Mouse (Mus musculus): ENCODE measurements around the gene Rnf227.
"Not testable (repeated sequence)": the region's sequence is repeated elsewhere in the genome, so short reads cannot be mapped to it uniquely, and the experiment has no call there.

The Rnf227 gene
- long read RNA-seq, experiment 1, partial matches to known transcripts, result 0 of 3 reads
- long read RNA-seq, experiment 1, other reads (novel, unspliced or antisense), result 1 of 3 reads
- long read RNA-seq, experiment 2, transcript Rnf227-201 (2 exons, 2,081 nt), result major isoform, 11 of 12 reads
- long read RNA-seq, experiment 2, partial matches to known transcripts, result 0 of 12 reads
- long read RNA-seq, experiment 2, other reads (novel, unspliced or antisense), result 1 of 12 reads

DNA sequence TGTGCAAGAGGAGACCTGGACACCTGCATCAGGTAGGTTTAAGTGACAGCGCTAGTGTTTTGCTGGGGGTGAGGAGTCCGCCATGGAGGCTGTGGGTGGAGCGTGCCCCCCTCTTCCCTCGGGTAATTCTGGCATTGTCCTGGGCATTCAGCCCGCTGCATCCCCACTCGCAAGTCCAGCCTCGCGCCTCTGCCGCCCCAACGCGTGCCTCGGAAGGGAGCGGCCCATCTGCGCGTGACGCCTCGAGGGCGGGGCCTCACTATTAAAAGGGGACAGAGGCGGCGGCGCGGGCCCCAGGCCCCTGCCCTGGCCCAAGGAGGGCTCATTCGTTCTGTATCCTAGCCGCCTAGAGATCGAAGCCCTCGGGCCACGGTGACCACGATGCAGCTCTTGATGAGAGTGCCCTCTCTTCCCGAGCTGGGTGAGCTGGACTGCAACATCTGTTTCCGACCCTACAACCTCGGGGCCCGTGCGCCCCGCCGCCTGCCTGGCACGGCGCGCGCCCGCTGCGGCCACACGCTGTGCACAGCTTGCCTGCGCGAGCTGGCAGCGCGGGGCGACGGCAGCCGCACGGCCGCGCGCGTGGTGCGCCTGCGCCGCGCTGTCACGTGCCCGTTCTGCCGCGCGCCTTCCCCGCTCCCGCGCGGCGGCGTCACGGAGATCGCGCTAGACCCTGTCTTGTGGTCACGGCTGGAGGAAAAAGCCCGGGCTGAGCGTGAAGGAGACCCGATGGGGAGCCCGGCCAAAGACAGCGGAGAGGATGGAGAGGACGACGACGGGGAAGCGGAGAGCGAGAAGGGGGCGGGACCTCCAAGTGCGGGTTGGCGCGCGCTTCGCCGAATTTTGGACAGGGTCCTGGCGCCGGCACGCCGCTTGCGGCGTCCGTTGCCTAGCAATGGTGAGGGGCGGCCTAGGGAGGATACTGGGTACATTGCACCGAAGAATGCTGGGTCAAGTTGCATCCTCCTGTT lies at the start of gene Rnf227:
Gene Rnf227 (plus strand): TSS at position 301 of the 971 bp plus-strand sequence.
- intact Hi-C loops (cut with DNase I), result no loop called here

DNA sequence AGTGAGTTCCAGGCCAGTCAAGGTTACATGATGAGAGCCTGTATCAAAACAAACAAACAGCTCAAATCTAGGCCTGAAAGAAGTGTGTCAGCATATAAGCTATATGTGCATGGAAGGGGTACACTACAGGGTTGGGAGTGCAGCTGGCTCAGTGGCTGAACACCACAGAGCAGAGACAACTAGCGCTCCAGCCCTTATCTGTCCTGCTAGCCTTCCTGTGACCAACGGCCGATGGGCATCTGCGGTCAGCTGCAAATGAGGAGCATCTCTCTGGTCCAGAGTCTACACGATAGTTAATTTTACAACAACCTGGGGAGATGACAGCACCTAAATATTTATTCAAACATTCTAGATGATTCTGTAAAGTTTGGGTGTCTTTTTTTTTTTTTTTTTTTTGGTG lies 49.1 kb upstream of the Rnf227 start:
- intact Hi-C loops (cut with DNase I), result no loop called here

DNA sequence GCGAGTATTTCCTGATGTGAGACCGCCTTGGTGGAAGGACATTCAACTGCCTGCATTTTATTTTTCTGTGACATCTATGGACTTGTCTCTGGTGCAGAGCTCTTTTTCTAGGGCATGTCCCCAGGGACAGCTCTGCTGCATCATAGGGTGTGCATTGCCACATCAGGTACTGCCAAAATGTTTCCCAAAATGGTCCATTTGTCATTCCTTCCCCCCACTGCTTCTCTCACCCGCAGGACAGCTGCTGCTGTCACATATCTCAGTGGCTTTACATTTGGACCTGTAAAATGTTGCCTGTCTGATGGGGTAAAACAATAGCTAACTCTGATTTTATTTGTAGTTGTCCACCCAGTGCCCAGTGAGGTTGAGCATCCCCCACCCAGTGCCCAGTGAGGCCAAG lies 45.0 kb upstream of the Rnf227 start:
- intact Hi-C loops (cut with DNase I), result no loop called here

DNA sequence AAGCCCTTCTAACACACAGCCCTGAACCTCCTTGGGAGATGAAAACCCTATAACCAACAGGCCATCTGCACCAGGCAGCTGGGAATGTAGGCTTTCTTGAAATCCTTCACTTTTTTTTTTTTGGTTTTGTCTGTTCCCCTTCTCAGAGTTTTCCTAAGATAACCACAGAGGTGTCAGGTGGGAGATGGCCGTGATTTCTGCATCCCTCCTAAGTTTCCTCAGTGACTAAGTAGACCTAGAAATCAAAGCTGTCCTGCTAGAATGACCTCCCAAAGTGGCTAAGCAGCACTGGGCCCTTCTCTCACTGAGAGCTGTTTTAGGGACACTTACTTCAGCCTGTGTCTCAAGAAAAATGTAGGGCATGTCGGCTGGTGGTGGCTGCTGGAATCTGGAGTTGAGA lies 42.5 kb upstream of the Rnf227 start:
- intact Hi-C loops (cut with DNase I), result no loop called here

DNA sequence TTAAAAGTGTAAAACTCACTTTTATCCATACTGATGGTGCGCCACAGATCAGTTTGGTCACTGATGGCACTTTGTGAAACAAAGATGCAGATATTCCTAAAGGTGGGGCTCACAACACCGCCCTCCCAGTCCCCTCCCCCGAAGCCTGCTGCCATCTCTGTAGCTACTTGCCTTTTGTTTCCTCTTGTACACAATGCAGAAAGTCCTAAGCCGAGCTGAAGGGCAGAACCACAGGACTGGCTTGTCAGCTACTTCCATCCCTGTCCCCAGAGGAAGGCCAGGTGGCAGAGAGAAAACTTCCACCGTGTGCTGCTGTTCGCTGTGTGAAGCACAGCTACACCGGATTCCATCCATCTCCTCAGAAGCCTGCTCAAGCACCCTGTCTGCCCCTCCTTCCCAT lies 42.0 kb upstream of the Rnf227 start:
- intact Hi-C loops (cut with DNase I), result no loop called here

DNA sequence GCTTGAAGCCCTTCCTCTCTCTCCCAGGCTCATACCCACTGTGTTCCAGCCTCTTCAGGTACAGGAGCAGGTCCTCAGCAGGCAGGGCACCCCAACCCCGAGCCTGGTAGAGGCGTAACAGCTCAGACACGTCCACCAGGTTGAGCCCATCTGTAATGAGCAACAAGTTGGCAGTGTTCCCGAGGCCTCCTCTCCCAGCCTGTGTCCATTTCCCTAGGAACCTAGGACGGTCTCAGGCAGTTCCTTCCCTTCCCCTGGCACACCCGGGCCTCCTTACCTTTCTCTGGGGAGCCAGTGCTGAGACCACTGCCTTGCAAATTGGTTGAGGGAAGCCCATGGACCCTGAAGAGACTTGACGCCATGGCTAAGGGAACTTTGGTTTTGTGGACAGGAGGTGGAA lies 37.4 kb upstream of the Rnf227 start:
- intact Hi-C loops (cut with DNase I), result no loop called here

DNA sequence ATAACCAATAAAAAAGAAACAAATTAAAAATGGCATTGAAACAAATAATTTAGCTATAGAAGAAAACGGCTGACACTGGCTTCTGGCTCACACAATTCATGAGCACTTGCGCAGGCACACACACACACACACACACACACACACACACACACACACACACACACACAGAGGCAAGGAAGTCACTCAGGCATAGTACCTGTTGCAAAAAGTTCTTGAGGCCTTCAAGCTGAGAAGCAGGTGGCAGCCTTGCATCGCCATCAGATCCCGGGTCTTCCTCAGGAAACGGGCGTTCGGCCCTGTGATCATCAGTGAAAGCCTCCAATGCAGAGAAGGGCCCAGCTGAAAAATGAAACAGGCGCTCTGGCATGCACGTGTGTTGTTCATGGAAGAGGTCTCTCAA lies 35.0 kb upstream of the Rnf227 start:
- intact Hi-C loops (cut with DNase I), result no loop called here

DNA sequence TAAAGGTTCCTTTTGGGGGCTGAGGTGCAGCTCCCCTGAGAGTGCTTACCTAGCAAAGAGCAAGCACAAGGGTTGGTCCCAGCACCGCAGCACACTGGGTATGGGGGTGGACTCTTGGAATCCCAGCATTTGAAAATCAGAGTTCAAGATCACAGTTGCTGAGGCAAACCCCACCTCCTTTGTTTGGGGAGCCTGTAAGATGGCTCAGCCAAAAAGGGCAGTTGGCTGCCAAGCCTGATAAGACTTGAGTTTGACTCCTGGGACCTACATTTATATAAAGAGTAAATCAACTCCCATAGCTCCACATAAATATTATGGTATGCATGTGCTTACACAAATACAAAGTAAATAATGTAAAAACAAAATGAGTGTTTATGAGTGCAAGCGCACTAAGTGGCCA lies 34.2 kb upstream of the Rnf227 start:
- intact Hi-C loops (cut with DNase I), result no loop called here

DNA sequence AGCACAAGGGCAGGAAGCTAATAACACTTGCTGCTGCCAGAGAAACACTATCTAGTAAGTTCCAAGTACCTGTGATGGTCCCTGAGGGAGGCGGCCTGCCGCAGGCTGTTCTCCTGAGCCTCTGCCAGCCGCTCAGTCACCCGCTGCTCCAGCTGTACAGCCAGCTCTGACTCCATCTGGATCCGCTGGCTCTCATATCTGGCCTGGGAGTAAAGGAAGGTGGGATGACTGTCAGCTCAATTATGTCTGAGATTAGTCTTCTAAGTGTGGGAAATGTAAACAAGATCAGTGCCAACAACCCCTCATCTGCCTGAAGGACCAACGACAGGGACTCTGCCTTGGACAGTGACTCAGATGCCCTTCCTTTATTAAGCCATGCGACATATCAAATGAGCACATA lies 29.0 kb upstream of the Rnf227 start:
- intact Hi-C loops (cut with DNase I), result no loop called here

DNA sequence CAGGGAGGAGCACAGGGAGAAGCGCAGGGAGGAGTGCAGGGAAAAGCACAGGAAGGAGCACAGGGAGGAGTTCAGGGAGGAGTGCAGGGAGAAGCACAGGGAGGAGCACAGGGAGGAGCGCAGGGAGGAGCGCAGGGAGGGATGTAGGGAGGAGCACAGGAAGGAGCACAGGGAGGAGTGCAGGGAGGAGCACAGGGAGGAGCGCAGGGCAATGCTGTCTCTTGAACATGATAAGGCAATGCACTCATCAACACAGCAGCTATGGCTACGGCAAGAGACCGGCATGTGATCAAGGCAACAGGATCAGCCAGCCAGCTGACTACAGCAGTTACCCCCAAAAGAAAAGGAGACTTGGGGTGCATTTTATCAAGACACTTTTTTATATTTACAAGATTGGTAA lies 23.9 kb upstream of the Rnf227 start:
- intact Hi-C loops (cut with DNase I), result no loop called here

DNA sequence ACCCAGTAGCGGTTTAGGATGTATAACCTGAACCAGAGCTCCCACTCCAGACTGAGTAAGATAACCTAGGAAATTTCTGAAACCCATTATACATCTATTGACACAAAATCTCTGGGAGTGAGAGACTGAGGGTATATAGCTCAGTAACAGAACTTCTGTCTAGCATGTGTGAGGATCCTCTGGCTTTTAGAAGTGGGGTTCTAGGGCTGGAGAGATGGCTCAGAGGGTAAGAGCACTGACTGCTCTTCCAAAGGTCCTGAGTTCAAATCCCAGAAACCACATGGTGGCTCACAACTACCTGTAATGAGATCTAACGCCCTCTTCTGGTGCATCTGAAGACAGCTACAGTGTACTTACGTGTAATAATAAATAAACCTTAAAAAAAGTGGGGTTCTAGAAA lies 22.3 kb upstream of the Rnf227 start:
- intact Hi-C loops (cut with DNase I), result not testable (repeated sequence)

DNA sequence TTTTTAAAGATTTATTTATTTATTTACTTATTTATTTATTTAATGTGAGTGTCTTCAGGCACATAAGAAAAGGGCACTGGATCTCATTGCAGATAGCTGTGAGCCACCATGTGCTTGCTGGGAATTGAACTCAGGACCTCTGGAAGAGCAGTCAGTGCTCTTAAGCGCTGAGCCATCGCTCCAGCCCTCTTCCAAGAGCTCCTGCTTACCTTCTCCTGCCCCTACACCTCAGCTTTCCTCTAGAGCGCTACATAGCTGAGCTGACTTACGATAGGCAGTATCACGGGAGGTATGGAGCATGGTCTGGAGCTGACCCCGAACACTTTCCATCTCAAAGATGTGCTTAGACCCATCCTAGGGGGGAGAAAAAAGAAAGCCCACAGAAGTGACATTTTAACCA lies 18.7 kb upstream of the Rnf227 start:
- intact Hi-C loops (cut with DNase I), result no loop called here

DNA sequence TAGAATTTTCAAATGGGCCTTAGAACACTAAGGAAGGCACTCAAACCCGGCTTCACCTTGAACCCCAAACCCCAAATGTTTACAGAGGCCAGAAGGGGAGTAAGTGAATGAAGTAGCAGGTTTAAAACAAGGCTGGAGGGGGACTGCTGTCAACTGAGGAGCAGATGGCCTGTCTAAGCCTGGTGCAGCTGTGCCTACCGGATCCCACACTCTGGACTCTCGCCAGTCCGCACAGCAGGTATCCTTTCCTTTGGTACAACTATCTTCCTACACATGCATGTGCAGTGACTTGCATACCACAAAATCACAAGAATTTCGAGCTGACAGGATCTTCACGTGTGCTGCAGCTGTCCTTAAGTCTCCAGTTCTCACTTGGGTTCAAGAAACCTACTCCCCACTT lies 18.3 kb upstream of the Rnf227 start:
- intact Hi-C loops (cut with DNase I), result no loop called here

DNA sequence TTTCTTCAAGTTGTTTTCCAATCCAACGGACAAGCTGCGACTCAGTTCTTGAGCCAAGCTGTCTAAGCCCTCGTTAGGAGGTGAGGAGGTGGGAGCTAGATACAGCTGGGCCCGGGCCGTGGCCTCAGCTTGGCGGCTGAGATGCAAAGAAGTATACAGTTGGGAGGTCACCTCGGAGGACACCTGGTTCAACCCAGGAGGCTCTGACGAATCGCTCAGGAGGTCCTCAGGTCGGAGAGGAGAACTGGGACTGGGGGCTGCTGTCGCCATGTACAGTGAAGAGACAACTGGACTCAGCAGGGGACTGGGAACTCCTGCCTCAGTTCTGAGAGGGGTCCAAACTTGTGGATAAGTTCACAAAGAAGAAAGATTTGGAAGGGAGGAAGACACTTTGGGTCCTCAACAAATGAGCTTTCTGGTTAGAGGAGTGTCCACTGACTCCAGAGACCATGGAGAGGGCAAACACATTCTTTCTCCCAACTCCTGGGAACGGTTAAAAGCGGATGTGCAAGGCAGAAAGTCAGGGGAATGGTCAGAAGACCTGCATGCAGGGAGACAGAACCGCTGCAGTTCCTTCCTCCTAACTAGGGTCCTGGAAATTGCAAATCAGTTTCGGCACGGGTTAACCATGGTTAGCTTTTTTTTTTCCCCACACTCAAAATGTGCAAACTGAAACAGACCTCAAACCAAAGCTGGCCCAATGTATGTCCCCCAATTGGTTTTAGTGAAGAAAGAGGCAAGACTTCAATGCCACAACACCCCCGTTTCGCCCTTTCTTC lies 17.4 kb upstream of the Rnf227 start:
- intact Hi-C loops (cut with DNase I), result no loop called here

DNA sequence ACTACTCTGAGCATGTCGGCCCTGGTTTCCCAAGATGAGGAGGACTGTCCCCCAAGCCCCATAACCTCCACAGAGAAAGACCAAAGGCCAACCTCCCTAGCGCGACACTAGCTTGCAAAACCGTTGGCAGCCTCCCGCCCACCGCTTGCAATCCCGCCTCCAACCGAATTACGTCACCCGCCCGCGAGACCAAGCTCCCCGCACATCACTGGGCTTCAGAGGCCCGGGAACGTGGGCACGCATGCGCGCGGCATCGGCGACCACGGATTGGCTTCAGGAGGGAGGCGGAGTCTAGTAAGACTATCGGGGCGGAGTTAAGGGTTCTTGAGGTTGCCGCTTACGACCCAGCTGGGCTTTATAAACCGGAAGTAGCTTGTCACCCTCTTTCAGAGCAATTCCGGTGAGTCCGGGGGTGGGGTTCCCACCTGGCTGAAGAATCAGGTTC lies 16.6 kb upstream of the Rnf227 start, which contains the start of the genes Cntrob and Trappc1:
Gene Cntrob (minus strand): TSS at position 109 of the 445 bp plus-strand sequence.
Gene Trappc1 (plus strand): TSS at position 314 of the 445 bp plus-strand sequence.
- intact Hi-C loops (cut with DNase I), result no loop called here

DNA sequence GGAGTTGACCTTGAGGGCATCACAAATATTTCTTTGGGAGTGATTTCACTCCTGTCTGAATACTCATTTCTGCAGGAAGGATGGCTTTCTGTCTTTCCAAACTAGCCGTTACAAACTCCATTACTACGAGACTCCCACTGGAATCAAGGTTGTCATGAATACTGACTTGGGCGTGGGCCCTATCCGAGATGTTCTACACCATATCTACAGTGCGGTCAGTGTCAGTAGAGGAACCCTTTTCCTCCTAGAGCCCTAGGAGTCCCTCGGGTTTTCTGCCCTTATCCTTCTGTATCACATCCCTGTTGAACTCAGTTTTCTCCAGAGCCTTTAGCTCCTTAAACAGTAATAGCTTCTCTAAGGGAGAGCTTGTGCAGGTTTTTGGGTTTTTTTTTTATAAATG lies 15.5 kb upstream of the Rnf227 start:
- intact Hi-C loops (cut with DNase I), result loop anchor here (5.0 kb wide), 1 partner anchor 52 kb away; no protein-coding TSS in a partner anchor

DNA sequence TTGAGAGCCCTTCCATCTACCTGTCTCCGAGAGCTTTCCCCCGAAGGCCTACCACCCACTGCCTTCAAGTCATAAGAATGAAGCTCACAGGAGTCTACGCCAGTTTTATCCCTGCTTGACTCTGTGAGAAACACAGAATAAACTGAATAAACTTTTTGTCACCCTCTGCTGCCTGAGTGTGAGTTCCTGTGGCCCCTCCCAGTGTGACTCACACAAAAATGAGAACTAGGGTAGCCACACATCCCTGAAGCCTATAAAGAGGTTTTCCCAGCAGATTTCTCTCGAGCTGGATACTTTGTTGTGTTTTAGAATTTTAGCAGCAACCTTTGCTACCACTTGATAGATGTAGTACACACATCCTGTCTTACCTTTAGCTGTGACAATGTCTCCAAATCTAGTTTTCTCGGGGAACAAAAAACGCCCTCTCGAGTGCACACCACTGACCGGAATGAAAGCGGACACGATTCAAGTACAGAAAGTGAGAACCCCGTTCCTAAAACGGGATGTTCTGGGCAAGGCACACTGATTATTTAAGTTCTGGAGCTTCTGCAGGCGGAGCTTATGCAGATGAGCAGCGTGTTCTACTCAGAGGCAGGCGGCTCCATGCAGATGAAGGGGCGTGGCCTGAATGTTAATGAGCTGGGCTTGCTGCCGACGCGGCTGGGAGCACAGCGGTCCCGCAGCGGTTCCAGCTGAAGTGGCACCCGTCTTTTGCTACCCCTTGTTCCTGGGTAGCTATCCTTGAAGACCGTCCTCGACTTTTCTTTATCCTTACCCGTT lies 14.4 kb upstream of the Rnf227 start, which contains the start of gene Kcnab3:
Gene Kcnab3 (plus strand): TSS at position 631 of the 780 bp plus-strand sequence.
- intact Hi-C loops (cut with DNase I), result loop anchor here (5.0 kb wide), 1 partner anchor 54 kb away; no protein-coding TSS in a partner anchor

DNA sequence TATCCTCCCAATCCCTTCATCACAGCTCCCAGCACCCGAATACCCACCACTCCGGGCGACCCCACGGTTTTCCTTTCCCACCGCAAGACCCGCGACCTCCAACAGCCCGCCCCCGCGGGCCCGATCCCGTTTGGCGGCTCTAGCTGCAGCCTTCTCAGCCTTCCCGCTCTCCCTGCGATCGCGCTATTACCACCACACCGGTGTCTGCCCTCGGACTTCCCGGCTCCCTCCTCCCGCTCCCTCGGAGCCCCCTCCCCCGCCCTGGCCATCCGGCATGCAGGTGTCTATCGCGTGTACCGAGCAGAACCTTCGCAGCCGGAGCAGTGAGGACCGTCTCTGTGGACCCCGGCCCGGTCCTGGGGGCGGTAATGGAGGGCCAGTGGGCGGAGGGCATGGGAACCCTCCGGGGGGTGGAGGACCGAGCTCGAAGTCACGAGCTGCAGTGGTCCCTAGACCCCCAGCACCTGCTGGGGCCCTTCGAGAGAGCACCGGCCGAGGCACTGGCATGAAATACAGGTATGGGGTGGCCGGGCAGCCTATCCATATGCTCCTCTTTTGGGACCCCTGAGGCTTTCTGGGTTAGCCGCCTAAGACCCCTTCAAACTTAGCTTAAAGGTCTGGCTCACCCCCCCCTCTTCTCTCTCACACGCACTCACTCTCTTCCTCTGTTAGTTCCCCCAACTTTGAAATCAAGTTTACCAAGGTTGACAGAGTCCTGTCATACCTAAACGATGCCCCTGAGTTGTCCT lies 13.7 kb upstream of the Rnf227 start:
- intact Hi-C loops (cut with DNase I), result loop anchor here (5.0 kb wide), 1 partner anchor 54 kb away; no protein-coding TSS in a partner anchor

DNA sequence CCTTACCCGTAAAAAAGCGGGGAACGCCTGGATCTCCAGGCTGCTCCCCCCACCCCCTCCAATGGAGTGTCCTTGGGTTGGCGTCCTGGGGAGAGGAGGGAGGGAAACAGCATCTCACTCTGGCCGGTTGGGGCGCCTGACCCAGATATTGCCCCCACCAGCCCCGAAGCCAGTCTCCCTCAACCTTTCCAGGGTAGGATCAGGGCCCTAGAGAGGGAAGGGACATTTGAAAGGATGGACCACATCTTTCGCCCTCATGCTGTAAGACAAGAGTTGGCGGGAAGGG lies 13.2 kb upstream of the Rnf227 start:
- intact Hi-C loops (cut with DNase I), result loop anchor here (5.0 kb wide), 1 partner anchor 55 kb away; no protein-coding TSS in a partner anchor

DNA sequence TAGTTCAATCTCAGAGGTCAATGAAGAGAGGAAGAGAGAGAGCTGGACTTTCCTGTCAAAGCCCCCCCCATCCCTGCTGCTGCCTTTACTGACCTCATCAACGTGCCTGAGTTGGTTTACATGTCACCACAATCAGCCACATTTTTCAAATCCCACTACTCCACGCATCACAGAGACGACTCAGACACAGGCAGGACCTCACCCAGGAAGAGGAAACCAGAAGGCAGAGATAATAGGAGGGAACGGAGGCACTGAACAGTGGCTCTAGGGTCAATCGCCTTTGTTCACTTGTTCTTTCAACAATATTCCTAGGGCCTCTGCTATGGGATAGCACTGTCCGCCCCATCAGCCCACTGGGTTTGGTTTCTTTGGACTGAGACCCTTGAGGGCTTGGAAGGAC lies 12.6 kb upstream of the Rnf227 start:
- intact Hi-C loops (cut with DNase I), result loop anchor here (5.0 kb wide), 1 partner anchor 55 kb away; no protein-coding TSS in a partner anchor
